Mouse (Mus musculus): ENCODE measurements at regions not wholly inside any gene's neighbourhood (a gene's known extent, or its start where the extent isn't known, plus 50 kb on each side); places are given as distances from the start of the nearest gene placed in this dataset.

DNA sequence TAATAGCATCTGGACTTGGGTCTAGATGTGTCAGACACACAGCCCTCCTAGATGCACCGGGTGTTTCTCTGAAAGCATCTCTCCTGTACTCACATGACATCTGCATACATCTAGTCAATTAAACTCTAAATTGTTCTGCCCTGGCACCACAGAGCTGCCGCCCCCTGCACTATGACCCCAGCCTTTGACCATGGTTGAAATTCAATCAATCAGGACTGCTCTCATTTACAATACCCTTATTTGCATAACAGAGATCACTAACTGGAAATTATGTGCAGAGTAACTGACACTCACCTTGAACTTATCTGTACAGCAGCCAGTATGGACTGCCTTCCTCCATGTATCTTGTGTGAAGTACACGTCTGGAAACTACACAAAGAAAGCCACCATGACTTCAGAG is 193.5 kb upstream of the Arpp21 start:
- no peaks in the 10 kb centered on the region for H3K27me3 ChIP-seq (replicated peaks)
- no peak overlapping the region for H3K4me2 ChIP-seq
- H3K36me3 ChIP-seq = no peaks in the 10 kb centered on the region
- H3K4me3 ChIP-seq (replicated peaks) = no peak overlapping the region
- WGBS = 50% methylated on average over 3 of the region's 3 CpGs
- H3K27ac ChIP-seq (replicated peaks) = no peak overlapping the region
- H3K9ac ChIP-seq (replicated peaks) = no peak overlapping the region
- ATAC-seq (ENCODE audit: low FRiP score) = no peak
- H3K4me1 ChIP-seq = no peaks in the 10 kb centered on the region
- H3K9me3 ChIP-seq (replicated peaks) = no peaks in the 10 kb centered on the region

DNA sequence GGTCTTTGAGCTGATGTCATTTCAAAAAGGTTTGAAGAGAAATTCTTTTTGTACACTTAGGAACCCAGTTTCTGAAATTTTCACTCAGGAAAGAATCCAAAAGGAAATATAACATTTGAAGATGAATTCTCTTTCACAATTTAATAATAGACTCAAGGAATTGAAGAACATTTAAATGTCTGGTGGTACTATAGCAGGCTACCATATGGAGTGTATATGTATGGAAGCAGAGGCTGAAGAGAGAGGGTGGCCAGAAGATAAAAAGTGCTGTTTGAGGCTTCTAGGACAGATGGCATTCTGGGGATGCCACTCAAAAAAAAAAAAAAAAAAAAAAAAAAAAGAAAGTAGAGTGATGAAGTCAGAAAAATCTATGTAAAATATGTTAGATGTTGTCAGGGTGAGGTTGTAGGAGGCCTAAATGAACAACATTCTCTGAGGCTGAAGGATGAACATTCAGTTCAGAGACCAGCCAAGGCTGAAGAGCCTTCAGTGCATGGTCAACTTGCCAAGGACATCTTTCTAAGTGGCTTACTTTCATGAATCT is 170.1 kb upstream of the Arpp21 start:
- Histone ChIP-seq H3K9ac (replicated peaks) (no peak overlapping the region), H3K27me3 (replicated peaks) (no peaks in the 10 kb centered on the region), H3K9me3 (replicated peaks) (0 out of 2 replicates have a peak, but pooled peaks cover 3% of the 10 kb centered on the region), H3K4me3 (replicated peaks) (no peak overlapping the region), H3K4me2 (no peak overlapping the region), H3K27ac (replicated peaks) (no peak overlapping the region), H3K4me1 (no peaks in the 10 kb centered on the region), H3K36me3 (no peaks in the 10 kb centered on the region)
- no peak for ATAC-seq (ENCODE audit: low FRiP score)

DNA sequence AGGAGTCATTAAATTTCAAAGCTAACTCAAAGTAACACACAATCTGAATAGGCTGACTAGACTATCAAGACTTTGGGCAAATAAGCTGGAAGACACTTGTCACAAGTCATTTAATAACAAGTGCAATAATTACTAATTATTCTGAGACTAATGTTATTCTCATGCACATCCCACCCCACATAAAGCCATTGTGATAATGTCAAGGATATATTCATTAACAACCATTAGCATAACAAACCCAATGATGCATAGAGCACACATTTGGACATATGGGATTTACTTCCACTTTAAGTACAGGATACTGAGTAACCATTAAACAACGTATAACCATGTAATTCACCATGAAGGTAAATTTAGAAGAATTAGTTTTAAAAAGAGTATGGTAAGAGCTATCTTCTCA is 135.0 kb upstream of the Arpp21 start:
- no peak for ATAC-seq (ENCODE audit: low FRiP score)
- Histone ChIP-seq H3K9ac (replicated peaks) (no peak overlapping the region), H3K27me3 (replicated peaks) (no peaks in the 10 kb centered on the region), H3K4me2 (no peak overlapping the region), H3K36me3 (no peaks in the 10 kb centered on the region), H3K4me3 (replicated peaks) (no peak overlapping the region), H3K4me1 (no peaks in the 10 kb centered on the region), H3K9me3 (replicated peaks) (no peaks in the 10 kb centered on the region), H3K27ac (replicated peaks) (no peak overlapping the region)
- 54% methylated on average over 1 of the region's 1 CpGs for WGBS

DNA sequence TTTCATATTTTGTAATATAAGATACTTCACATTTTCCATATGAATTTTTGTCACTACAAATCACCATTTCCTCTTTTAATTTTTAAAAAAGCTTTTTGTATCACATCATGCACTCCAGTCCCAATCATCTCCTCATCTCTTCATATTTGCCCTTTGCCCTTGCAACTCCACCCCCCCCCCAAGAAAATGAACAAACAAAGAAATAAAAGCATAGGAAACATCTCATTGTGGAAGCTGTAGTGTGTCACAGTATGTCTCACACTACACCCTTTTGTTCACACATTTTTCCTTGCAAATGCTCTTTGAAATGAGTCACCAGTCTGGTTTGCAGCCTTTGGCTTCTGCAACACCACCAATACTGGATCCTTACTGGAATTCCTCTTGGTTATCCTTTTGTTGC is 131.6 kb upstream of the Arpp21 start:
- no peaks in the 10 kb centered on the region for H3K36me3 ChIP-seq
- no peaks in the 10 kb centered on the region for H3K9me3 ChIP-seq (replicated peaks)
- no peak for ATAC-seq (ENCODE audit: low FRiP score)
- no peaks in the 10 kb centered on the region for H3K4me1 ChIP-seq
- H3K4me2 ChIP-seq = no peak overlapping the region
- no peak overlapping the region for H3K27ac ChIP-seq (replicated peaks)
- H3K9ac ChIP-seq (replicated peaks) = no peak overlapping the region
- no peak overlapping the region for H3K4me3 ChIP-seq (replicated peaks)
- no peaks in the 10 kb centered on the region for H3K27me3 ChIP-seq (replicated peaks)

DNA sequence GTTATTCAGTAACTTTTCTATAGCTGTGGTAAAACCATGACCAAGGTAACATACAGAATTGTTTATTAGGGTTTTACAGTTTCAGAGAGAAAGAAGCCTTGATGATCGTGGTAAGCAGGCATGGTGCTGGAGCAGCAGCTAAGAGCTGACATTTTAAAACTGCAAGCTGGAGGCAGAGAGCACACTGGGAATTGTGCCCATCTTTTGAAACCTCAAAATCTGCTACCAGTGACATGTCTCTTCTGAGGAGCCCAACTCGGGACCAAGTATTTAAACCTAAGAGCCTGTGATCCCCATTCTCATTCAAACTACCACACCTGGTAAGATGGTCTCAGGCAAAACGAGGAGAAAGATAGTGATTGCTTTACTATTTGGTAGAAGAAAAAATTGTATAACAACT is 125.6 kb upstream of the Arpp21 start:
- H3K4me3 ChIP-seq (replicated peaks) = no peak overlapping the region
- peaks cover 11% of the 10 kb centered on the region for H3K4me1 ChIP-seq
- no peaks in the 10 kb centered on the region for H3K36me3 ChIP-seq
- 86% methylated on average over 3 of the region's 3 CpGs for WGBS
- H3K9me3 ChIP-seq (replicated peaks) = no peaks in the 10 kb centered on the region
- no peaks in the 10 kb centered on the region for H3K27me3 ChIP-seq (replicated peaks)
- H3K4me2 ChIP-seq = no peak overlapping the region
- no peak for ATAC-seq (ENCODE audit: low FRiP score)
- no peak overlapping the region for H3K9ac ChIP-seq (replicated peaks)
- no peak overlapping the region for H3K27ac ChIP-seq (replicated peaks)

DNA sequence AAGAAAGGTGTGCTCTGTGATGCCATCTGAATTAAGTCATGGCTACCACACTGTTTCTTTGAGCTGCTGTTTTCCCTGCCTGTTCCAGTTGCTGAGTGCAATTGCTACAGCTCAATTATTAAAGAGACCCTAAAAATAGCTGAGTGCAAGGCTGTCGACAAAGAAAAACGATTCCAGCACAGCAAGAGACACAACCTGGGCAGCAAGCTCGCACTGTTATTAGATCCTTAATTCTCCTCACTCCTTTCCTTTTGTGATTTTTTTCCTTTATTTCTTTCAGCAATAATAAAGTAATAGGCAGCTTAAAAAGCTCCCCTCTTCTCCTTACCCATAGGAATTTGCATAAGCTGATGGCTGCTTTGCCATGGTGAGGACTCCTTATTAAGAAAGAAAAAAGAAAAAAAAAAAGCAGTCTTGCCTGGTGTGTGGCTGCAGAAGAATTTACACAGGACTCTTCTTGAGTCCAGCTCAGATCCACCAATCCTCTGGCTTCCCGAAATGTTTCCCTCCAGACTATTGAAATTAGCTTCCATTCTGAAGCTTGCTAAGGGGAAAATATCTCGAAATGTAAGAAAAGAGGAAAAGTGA is 123.1 kb upstream of the Arpp21 start:
- 40% methylated on average over 5 of the region's 5 CpGs for WGBS
- Histone ChIP-seq H3K9ac (replicated peaks) (no peak overlapping the region), H3K4me3 (replicated peaks) (no peak overlapping the region), H3K4me1 (peaks cover 11% of the 10 kb centered on the region), H3K36me3 (no peaks in the 10 kb centered on the region), H3K4me2 (no peak overlapping the region), H3K9me3 (replicated peaks) (no peaks in the 10 kb centered on the region), H3K27me3 (replicated peaks) (no peaks in the 10 kb centered on the region), H3K27ac (replicated peaks) (peak overlapping the region; percentile 54)
- ATAC-seq (ENCODE audit: low FRiP score) = no peak

DNA sequence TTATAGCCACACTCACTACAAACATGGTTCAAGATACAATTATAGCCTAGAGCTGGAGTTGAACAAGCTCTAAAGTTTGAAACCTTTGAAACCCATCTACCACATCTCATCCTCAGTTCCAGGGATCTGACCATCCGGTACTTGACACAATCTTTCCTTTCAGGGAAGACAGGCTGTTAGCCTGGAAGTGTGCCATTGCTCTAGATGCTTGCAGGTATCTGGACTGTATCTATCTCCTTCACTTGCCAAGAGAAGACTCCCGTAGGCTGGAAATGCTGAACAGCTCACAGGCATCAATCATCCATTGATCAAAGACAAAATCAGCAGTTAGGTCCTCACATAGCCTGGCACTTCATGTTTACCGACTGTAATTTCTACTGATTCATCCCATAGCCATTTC is 117.5 kb upstream of the Arpp21 start:
- WGBS = 89% methylated on average over 3 of the region's 3 CpGs
- no peak overlapping the region for H3K4me2 ChIP-seq
- no peak for ATAC-seq (ENCODE audit: low FRiP score)

DNA sequence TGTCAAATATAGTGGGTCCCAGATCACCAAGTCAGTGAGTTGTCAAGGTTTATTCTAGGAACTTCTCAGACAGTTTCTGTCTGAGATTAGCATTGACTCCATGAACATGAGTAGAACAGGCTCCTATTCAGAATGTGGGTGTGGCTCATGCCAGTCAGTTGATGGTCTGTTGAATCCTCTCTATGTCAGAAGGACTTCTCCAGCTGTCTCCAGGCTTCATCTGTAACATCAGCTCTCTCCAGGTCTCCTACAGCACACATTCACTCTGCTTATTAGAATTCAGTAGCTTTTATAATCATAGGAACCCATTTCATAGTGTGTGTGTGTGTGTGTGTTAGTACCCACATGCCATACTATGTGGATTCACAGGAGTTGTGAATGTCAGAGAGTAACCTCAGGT is 113.2 kb upstream of the Arpp21 start:
- H3K9me3 ChIP-seq (replicated peaks) = no peaks in the 10 kb centered on the region
- no peaks in the 10 kb centered on the region for H3K4me1 ChIP-seq
- no peak for ATAC-seq (ENCODE audit: low FRiP score)
- no peak overlapping the region for H3K9ac ChIP-seq (replicated peaks)
- no peak overlapping the region for H3K4me3 ChIP-seq (replicated peaks)
- H3K4me2 ChIP-seq = no peak overlapping the region
- no peaks in the 10 kb centered on the region for H3K36me3 ChIP-seq
- no peaks in the 10 kb centered on the region for H3K27me3 ChIP-seq (replicated peaks)
- H3K27ac ChIP-seq (replicated peaks) = no peak overlapping the region

More for the DNA sequence above, 117.5 kb upstream of the Arpp21 start:
- no peak overlapping the region for H3K9ac ChIP-seq (replicated peaks)
- H3K9me3 ChIP-seq (replicated peaks) = no peaks in the 10 kb centered on the region
- peaks cover under 1% of the 10 kb centered on the region; the same call in 1 of the 2 replicates for H3K4me1 ChIP-seq
- H3K27me3 ChIP-seq (replicated peaks) = no peaks in the 10 kb centered on the region
- H3K36me3 ChIP-seq = no peaks in the 10 kb centered on the region
- H3K4me3 ChIP-seq (replicated peaks) = no peak overlapping the region
- H3K27ac ChIP-seq (replicated peaks) = no peak overlapping the region

DNA sequence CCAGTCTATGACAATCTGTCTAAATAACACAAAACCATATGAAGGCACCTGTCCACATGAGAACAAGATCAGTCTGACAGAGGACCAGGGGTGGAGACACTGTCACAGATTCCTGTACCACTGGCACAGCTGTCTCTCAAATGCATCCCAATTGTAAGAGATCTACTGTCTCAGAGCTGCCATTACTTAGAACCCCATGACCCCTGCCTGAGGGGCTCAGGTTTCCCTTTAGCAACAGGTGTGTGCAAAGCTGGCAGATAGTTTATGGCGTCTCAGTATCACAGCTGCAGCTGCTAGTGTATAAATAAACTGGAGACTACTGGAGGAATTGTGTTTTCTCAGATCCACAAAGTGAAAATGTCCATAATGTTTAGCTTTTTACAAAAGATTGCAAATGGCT is 109.1 kb upstream of the Arpp21 start:
- no peak overlapping the region for H3K27ac ChIP-seq (replicated peaks)
- WGBS = 53% methylated on average over 1 of the region's 1 CpGs
- H3K27me3 ChIP-seq (replicated peaks) = no peaks in the 10 kb centered on the region
- ATAC-seq (ENCODE audit: low FRiP score) = no peak
- H3K4me2 ChIP-seq = no peak overlapping the region
- no peaks in the 10 kb centered on the region for H3K4me1 ChIP-seq
- no peaks in the 10 kb centered on the region for H3K36me3 ChIP-seq
- H3K4me3 ChIP-seq (replicated peaks) = no peak overlapping the region
- H3K9ac ChIP-seq (replicated peaks) = no peak overlapping the region
- H3K9me3 ChIP-seq (replicated peaks) = no peaks in the 10 kb centered on the region

DNA sequence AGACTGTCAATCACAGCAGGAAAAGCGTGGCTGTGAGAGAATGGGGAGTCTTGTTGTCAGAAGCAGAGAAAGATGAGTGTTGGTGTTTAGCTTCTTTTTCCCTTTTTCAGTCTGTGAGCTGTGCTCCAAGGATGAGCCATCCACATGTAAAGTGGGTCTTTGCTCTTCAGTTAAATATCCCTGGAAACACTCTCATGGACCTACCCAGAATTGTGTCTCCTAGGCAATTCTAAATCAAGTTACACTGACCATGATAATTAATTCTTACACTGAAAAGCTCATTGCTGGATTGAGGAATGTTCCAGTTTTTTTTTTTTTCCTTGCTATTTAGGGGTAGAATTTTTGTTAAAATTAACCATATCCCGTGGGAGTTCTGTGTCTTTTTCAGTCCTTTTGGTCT is 104.6 kb upstream of the Arpp21 start:
- no peaks in the 10 kb centered on the region for H3K4me1 ChIP-seq
- no peak overlapping the region for H3K4me2 ChIP-seq
- no peaks in the 10 kb centered on the region for H3K27me3 ChIP-seq (replicated peaks)
- no peak overlapping the region for H3K4me3 ChIP-seq (replicated peaks)
- H3K27ac ChIP-seq (replicated peaks) = no peak overlapping the region
- ATAC-seq (ENCODE audit: low FRiP score) = no peak
- H3K36me3 ChIP-seq = no peaks in the 10 kb centered on the region
- WGBS = 80% methylated on average over 2 of the region's 2 CpGs
- H3K9ac ChIP-seq (replicated peaks) = no peak overlapping the region
- H3K9me3 ChIP-seq (replicated peaks) = no peaks in the 10 kb centered on the region

DNA sequence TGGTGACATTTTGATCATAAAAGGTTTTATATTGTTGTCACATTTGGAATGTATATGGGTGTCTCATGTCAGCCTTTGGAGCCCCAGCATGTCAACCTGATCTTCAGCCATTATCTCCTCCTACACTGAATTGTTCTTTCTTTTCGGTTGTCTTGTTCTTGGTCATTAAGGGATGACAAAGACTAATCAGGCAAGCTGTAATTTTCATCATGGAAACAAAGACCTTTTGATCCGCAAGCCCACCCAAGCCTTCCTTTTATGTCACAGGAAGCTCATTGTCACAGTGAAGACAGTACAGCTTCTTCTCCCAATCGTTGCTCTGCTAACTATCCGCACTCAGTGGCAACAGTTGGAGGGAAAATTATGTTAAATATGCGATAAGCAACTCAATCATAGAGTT is 84.3 kb upstream of the Arpp21 start:
- Histone ChIP-seq H3K27me3 (replicated peaks) (no peaks in the 10 kb centered on the region), H3K4me2 (no peak overlapping the region), H3K9me3 (replicated peaks) (no peaks in the 10 kb centered on the region), H3K27ac (replicated peaks) (no peak overlapping the region), H3K4me1 (no peaks in the 10 kb centered on the region), H3K36me3 (no peaks in the 10 kb centered on the region), H3K4me3 (replicated peaks) (no peak overlapping the region), H3K9ac (replicated peaks) (no peak overlapping the region)
- ATAC-seq (ENCODE audit: low FRiP score) = no peak
- 56% methylated on average over 5 of the region's 5 CpGs for WGBS

DNA sequence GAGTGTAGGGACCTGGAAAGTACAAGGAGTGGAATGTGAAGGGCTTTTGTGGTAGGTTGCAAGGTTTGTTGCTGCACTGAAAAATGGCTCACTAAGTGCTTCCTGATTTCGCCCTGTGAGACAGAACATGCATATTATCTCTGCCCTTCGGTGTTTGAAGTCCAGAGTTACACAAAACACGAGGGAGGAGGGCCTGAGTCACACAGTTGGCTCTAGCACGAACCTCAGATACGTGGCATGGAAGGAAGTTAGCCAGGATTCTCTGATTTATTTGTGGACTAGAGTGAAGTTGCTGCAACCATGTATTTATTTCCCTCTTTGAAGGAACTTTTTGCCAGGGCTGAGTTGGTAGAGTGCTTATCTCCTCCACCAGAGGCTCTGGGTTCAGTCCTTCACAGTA is 73.2 kb upstream of the Arpp21 start:
- Histone ChIP-seq H3K9ac (replicated peaks) (no peak overlapping the region), H3K4me2 (no peak overlapping the region), H3K36me3 (no peaks in the 10 kb centered on the region), H3K27me3 (replicated peaks) (no peaks in the 10 kb centered on the region), H3K9me3 (replicated peaks) (no peaks in the 10 kb centered on the region), H3K27ac (replicated peaks) (no peak overlapping the region), H3K4me1 (no peaks in the 10 kb centered on the region), H3K4me3 (replicated peaks) (no peak overlapping the region)
- WGBS = 74% methylated on average over 5 of the region's 5 CpGs
- ATAC-seq (ENCODE audit: low FRiP score) = no peak

DNA sequence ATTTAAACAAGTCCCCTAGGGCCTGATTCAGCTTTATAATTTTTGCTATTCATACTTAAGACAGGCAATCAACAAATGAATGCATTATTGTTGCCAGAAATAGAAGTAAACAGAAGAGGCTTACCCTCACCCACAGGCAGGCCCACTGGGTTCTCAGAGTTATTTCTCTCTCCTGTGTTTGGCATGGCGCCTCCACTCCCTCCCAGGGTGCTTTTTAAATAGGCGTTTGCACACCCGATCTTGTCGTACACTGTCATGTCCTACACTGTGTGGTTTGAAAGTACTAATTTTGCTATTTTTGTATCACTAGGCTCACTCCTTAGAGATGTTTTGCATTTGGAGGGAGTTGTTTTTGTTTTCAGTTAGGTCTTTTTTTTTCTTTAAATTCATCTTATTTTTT is 72.1 kb upstream of the Arpp21 start:
- Histone ChIP-seq H3K36me3 (no peaks in the 10 kb centered on the region), H3K27me3 (replicated peaks) (no peaks in the 10 kb centered on the region), H3K4me2 (no peak overlapping the region), H3K9ac (replicated peaks) (no peak overlapping the region), H3K4me3 (replicated peaks) (no peak overlapping the region), H3K27ac (replicated peaks) (no peak overlapping the region), H3K4me1 (no peaks in the 10 kb centered on the region), H3K9me3 (replicated peaks) (no peaks in the 10 kb centered on the region)
- 62% methylated on average over 4 of the region's 4 CpGs for WGBS
- no peak for ATAC-seq (ENCODE audit: low FRiP score)
